Mouse (Mus musculus): ENCODE measurements around the gene Cdca7l. TPM values are rescaled to one million over a fixed set of nuclear protein-coding genes. Genes with fewer than 3 reads are reported as not detected.
A peak's percentile ranks its signal among the peaks of the same experiment; 100 is the strongest.
"Not testable (repeated sequence)": the region's sequence is repeated elsewhere in the genome, so short reads cannot be mapped to it uniquely, and the experiment has no call there.

Gene Cdca7l
- total RNA-seq (2015; ENCODE audit: low replicate concordance) (8.4 and 13.4 TPM in 2 replicates), total RNA-seq (2017; ENCODE audit: low replicate concordance) (19.7 and 38.7 TPM in 2 replicates)

DNA sequence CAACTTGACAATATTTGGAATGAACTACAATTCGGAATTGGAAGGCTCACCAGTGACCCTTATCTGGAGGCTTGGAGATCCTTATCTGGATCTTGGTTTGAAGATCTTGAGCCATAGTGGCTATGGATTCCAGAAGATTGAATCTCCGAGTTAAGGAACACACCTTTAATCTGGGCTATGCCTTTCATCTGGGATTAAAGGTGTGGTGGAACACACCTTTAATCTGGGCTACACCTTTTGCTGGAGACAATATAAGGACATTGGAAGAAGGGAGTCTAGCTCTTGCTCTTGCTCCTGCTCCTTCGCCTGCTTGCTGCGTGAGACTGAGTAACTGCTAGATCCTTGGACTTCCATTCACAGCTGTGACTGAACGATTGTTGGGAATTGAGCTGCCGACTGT lies at the start of gene Cdca7l:
Cdca7l (plus strand) TSS at position 301 of the 400 bp plus-strand sequence.
- ATAC-seq (replicated peaks; ENCODE audit: low FRiP score, poor library complexity, severe bottlenecking), result not testable (repeated sequence)

DNA sequence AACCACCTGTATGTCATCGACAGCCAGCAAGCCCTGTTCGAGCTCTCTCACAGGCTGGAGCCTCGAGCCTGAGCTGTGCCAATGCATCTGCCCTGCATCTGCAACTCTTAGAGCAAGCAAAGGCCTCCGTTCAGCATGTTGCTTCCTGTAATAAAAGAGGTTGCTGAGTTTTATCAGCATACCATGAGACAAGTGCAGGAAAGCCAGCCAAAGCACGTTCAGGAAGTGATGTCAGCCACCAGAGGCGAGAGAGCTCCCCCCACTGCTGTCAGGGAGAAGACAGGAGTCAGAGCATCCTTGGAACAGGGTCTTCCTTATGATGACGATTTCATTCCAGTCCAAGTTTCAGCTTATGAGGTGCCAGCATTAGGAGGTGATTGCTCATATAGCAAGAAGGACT lies 48.1 kb upstream of the Cdca7l start:
- no peak for ATAC-seq (replicated peaks; ENCODE audit: low FRiP score, poor library complexity, severe bottlenecking)

DNA sequence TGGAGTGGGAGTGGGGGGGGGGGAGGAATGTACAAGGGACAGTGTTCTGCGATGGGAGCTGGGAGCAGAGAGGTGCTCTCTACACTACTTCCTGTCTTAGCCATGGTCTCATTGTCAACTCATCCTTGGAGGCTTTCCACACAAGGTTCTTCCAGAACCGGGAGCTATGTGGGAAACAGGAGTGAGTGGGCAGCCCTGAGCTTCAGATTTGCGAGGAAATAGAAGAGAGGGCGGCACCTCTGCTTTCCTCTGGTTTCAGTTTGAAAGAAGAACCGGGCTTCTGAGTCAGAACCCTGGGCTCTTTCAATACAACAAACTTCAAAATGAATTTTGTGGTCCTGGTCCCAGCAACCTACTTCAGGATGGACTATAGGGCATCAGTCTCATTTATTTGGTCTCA lies 43.7 kb upstream of the Cdca7l start:
- no peak for ATAC-seq (replicated peaks; ENCODE audit: low FRiP score, poor library complexity, severe bottlenecking)

DNA sequence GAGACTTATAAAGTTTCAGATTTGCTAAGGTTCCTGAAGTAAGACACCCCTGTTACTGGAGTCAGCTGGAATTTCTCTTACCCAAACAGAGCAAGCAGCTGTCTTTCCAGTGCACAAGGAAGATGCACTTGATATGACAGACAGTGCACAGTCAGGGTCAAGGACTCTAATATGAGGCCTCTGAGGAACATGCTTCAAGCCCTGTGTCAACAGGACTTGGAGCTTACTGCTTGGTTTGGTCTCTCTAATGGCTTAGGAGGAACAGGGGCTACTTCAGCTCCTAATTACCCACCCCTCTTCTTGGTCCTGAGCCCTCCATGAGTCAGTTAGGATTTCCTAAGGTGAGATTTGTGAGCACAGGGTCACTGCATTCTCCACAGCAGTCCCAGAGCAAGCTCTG lies 43.2 kb upstream of the Cdca7l start:
- ATAC-seq (replicated peaks; ENCODE audit: low FRiP score, poor library complexity, severe bottlenecking), result no peak

DNA sequence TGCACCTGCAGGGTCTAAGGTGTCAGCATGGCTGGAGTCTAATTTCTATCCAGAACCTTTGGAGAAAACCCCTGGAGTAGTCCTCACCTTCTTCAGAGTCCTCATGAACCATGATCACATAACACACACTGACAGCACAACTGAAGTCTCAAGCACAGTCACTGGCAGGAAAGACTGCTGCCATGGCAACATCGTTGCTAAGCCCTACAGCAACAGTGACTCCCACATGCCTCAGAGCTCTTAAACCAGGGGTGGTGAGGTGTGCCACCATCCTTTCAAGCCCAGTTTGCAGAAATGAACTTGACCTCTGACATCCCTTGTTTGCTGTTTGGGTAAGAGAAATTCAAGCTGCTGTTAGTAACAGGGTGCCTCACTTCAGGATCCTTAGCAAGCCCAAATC lies 42.4 kb upstream of the Cdca7l start:
- no peak for ATAC-seq (replicated peaks; ENCODE audit: low FRiP score, poor library complexity, severe bottlenecking)

DNA sequence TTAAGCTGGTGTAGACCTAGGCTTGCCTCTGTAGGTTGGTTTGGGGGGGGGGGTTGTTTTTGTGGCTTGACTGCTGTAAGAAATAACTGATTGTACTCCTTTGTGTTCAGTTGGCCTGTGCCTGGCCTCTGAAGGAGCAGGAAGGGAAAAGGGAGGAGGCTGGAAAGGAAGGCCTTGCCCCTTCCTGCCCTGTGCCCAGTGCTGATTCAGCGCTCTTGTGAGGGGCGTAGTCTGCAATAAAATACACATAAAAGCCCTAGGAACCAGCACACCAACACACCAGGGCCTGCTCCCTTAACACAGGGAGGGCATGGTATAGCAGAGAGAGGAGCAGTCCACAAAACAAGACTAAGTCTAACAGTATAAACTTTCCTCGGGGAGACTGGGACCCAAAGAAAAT lies 40.8 kb upstream of the Cdca7l start:
- no peak for ATAC-seq (replicated peaks; ENCODE audit: low FRiP score, poor library complexity, severe bottlenecking)

DNA sequence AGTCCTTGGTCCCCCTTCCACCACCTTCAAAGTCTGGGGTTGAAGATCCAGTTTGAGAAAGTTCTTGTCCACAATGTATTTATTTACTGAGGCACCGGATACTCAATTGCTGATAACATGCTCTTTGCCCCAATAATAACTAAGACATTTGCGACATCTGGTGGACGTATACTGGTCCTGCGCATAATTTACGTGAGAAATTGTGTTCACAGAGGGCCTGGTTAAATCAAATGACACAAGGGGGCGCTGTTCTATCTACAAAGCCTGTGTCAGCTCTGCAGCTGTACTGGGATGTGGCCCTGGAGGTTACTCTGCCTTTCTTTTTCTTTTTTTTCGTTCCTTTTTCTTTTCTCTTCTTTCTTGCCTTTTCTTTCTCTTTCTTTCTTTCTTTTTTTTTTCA lies 39.2 kb upstream of the Cdca7l start:
- ATAC-seq (replicated peaks; ENCODE audit: low FRiP score, poor library complexity, severe bottlenecking), result peak; percentile 70; the same call in 1 of the 2 replicates

DNA sequence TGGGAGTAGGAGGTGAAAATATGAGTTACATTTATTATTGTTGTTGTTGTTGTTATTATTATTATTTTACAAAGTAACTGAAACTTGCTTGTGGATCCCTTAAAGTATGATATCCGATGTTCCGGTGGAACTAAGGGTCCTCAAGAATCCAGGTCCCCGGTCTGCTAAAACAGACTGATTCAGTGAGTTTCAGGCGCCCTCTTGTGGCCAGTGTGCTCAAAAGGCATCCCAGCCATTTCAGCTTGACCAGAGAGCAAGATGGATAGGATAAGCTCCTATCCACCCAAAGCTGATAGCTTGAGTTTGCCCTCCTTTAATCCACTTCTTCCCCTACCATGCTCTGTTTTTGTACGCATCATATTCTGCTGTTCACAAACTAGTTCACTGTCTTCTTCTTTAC lies 35.0 kb upstream of the Cdca7l start:
- ATAC-seq (replicated peaks; ENCODE audit: low FRiP score, poor library complexity, severe bottlenecking), result no peak; the same call in 1 of the 2 replicates

DNA sequence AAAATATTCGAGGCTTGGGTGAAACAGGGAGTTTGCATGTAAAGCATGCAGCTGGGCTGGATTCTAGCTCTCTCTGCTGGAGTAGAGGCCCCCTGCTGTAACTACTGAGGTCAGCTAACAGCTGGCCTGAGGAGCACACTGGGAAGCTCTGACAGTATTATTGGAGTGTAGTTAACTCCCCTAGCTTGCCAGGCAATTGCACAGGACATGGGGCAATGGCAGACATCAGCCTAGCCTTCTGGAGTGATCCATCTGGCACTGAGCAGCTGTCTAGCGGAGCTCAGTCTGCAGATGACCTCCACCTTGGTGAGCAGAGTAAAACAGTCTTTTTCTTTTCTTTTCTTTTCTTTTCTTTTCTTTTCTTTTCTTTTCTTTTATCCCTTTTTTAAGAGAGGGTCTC lies 33.9 kb upstream of the Cdca7l start:
- no peak for ATAC-seq (replicated peaks; ENCODE audit: low FRiP score, poor library complexity, severe bottlenecking)

DNA sequence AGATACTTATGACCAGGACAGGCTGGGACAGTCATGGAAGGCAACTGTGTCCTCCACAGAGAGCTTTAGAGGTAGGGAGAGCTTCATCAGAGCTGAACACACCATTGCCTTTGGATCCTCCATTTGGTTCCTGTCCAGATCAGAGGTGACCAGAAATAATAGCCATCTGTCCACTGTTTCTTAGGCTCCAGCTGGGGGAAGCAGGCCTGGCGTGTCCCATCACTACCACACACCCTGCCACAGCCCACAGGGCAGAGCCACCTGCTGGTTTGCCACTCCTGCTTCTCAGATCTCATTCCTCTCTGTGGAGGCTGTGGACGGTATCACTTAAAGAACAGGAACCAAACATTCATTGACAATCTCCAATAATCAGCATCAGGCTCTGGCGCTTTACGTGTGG lies 32.9 kb upstream of the Cdca7l start:
- no peak for ATAC-seq (replicated peaks; ENCODE audit: low FRiP score, poor library complexity, severe bottlenecking)

DNA sequence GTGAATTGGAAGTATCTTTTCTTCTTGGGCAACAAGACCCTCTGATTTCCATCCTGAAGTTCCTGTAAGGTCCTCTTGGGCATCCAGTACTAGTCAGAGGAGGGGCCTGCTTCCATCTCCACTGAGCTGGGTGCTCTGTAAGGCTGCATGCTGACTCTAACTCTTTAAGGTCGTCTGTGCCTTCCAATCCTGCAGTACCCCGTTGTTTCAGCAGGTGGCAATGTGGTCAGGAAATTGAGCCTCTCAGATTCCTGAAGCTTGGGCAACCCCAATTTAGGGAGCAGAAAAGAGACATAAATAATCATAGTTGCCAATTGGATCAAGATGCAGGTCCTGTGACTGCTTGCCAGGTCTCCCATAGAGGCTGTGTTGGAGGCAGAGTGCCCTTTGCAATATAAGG lies 31.5 kb upstream of the Cdca7l start:
- 0 out of 2 replicates have a peak, but pooled peaks have one; percentile 59 for ATAC-seq (replicated peaks; ENCODE audit: low FRiP score, poor library complexity, severe bottlenecking)

DNA sequence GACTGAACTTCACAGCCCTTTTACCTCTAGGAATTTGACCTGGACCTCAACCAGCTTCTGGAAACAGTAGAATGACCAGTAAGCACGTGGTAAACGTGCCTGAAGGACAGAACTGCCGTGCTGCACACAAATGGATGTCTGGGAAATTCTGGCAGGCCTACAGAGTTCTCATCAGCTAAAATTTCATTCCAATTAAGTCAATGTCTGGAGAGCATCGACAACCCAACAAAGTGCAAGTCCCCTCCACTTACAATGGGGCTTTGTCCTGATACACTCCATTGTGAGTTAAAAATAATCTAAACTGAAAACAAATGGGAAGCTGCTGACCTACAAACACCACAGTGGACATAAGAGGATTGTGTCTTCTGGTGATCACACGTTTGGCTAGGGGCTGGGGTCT lies 27.2 kb upstream of the Cdca7l start:
- no peak for ATAC-seq (replicated peaks; ENCODE audit: low FRiP score, poor library complexity, severe bottlenecking)

DNA sequence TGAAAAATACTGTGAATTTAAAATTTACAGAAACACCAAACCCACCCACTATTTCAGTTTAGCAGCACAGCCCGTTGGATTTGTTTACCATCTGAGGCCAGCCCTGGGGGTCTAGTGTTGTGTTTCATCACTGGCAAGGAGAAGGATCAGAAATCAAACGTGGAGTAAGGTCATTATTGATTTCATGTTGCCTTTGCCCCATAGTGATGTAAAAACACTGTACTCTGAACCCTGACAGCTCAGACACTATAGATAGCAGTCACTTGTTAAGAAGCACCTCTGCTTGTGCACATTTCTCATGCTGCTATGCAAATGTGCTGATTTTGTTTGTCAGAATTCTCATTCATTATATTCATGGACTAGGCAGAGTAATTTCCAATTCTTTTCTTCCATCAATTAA lies 22.7 kb upstream of the Cdca7l start:
- ATAC-seq (replicated peaks; ENCODE audit: low FRiP score, poor library complexity, severe bottlenecking), result no peak

DNA sequence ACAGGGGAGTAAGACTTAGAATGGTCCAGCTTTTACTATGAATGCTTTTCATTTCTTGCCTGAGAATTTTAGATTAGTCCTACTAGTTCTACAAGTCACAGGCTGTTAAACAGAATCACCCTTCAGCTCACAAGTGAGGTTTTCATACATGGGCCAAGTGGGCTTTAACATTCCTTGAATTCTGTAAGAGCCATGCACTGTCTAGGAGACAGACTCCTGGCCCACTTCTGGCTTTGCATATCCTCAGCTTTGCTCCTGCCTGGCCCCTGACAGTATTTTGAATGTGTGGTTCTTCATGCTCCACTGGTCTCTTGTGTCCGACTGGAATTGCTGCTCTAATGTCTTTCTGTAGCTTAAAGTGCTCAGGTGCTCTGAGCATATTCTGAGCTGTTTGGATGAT lies 20.7 kb upstream of the Cdca7l start:
- ATAC-seq (replicated peaks; ENCODE audit: low FRiP score, poor library complexity, severe bottlenecking), result no peak

DNA sequence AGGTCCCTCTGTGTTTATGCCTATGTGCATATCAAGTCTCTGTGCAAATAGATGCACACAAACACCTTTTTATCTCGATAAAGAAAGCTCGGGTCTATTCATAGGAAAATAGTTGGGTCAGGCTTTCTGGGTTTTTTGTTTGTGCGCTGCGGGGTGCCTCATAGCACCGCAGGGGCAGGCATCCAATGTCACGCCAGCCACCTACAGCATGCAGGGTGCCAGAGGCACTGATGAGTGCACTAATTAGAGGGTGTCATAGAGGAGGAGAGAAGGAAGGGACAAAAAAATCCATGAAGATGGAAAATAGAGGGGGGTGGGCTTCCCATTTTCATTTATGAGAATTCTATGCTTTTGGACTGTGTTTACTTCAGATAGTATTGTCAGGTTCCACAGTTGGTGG lies 17.5 kb upstream of the Cdca7l start:
- no peak for ATAC-seq (replicated peaks; ENCODE audit: low FRiP score, poor library complexity, severe bottlenecking)

DNA sequence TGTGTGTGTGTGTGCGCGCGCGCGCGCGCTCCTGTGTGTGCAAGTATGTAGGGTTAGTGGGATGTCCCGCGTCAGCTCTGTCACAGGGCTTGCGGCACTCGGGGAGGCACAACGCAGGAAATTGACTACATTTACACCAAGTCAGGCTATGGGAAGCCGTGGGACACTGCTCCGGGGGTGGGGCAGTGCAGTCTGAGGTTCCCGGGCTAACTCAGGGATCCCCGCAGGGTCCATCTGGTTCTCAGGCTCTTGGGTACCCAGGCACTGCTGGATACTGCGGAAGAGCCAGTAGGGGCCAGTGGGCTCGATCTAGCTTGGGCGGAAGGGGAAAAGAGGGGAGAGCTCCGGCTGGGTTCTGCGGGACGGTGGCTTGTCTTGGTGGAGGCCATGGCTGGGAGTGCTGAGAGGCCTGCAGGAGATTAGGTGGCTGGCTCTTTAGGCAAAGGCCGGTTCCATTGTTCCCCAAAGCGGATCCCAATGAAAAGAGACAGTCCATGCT lies 15.5 kb upstream of the Cdca7l start:
- ATAC-seq (replicated peaks; ENCODE audit: low FRiP score, poor library complexity, severe bottlenecking), result no peak

DNA sequence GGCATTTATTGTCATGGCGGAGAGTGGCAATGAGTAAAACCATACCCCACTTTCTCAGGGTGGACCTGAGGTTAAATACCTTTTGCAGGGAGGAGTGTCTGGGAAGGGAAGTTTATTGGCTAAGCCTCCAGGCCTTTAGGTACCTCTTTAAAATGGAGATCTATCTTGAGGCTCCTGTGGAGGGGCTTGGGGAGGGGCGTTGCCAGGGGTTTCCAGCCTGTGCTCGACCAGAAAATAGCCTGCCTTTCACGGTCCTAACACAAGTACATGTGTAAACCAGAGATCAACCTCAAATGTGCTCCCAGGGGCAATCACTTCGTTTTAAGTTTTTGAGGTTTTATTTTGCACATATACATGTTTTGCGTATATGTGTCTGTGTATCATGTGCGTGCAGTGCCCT lies 15.1 kb upstream of the Cdca7l start:
- ATAC-seq (replicated peaks; ENCODE audit: low FRiP score, poor library complexity, severe bottlenecking), result no peak

DNA sequence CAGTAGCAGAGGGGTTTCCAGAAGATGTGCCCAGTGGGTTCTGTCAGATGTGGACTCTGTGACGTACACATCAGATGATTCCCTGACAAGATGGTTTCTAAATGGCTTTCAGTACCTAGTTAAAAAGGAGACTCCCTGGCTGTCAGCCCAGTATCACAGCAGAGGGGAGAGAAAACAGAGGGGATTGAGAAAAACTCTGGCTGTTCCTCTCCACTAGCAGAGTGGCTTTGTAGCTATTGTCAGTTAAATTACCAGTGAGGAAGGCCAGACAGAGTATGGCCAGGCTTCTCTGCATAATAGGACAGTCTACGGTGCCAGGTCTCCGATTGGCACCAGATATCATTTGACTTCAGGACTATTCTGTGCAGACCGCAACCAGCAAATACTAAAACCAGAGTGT lies 8.8 kb upstream of the Cdca7l start:
- ATAC-seq (replicated peaks; ENCODE audit: low FRiP score, poor library complexity, severe bottlenecking), result no peak

DNA sequence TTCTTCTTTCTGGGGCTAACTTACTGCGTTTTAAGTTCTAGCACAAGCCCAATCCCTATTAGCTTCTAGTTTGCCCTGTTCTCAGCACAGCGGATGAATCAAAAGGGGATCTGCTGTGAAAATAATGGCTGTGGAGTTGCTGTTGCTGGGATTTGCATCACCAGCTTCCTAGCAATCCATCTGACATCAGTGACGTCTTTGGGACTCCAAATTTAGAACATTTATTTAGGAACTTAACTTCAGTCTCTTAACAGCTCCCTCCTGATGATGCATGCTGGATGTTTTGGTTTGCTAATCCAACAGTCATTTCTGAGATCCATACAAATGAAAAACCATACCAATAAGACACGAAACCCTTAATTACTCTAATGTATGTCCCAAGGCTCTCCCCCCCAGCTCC lies 1.5 kb downstream of the Cdca7l start:
- no peak for ATAC-seq (replicated peaks; ENCODE audit: low FRiP score, poor library complexity, severe bottlenecking)

DNA sequence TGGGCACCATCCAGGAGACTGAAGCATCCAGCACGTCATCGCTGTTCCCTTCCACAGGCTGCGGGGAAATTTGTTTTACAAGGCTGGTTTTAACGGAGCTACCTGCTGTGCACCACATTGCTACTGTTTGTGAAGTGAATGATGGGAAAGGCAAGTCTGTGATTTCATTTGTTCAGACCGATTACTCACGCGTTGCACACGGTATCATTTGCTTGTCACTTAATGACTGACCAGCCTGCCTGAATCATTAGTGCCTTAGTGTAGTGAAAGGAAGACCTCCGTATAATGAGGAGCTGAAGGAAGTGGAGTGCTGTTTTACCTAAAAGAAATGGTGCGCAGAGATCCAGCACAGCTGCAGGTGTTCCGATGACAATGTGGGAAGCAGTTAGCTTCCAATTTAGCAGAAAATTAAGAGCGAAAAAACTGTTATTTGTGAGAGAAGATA lies 1.9 kb downstream of the Cdca7l start:
- ATAC-seq (replicated peaks; ENCODE audit: low FRiP score, poor library complexity, severe bottlenecking), result no peak

DNA sequence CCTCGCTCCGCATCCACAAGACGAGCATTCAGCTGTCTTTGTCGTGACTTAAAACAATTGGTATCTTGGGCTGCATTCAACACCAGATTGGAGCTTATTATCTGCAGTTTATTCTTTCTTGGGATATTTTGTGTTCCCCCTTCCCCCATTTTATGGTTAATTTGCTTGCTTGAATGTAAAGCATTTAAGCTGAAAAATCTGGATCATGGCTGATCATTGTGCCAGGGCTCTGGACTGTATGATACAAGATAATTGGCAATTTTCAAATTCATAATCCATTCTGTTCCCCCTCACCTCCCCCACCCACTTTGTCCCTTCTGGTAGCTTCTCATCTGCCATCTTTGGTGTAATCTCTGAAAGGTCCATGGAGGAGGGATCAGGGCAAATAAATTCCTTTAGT lies 2.4 kb downstream of the Cdca7l start:
- no peak for ATAC-seq (replicated peaks; ENCODE audit: low FRiP score, poor library complexity, severe bottlenecking)

DNA sequence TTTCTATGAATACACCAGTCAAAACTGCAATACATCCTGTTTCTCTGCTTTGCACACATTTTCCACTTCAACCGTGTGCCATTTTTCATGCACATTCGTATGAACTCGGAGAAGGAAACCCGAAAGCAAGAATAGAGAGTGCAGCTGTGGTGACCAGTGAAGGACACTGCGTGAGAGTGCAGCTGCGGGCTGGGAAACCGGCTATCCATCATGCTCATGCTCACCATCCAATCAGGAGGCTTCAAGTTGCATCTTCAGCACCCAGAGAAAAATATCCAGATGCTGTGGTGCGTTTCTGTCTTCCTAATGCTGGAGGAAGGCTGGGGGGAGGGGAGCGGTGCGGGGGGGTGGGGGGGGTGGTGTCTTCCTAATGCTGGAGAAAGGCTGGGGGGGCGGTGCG lies 3.5 kb downstream of the Cdca7l start:
- no peak for ATAC-seq (replicated peaks; ENCODE audit: low FRiP score, poor library complexity, severe bottlenecking)
